Mouse (Mus musculus): ENCODE measurements around the gene Ppp2r2c.

The Ppp2r2c gene

DNA sequence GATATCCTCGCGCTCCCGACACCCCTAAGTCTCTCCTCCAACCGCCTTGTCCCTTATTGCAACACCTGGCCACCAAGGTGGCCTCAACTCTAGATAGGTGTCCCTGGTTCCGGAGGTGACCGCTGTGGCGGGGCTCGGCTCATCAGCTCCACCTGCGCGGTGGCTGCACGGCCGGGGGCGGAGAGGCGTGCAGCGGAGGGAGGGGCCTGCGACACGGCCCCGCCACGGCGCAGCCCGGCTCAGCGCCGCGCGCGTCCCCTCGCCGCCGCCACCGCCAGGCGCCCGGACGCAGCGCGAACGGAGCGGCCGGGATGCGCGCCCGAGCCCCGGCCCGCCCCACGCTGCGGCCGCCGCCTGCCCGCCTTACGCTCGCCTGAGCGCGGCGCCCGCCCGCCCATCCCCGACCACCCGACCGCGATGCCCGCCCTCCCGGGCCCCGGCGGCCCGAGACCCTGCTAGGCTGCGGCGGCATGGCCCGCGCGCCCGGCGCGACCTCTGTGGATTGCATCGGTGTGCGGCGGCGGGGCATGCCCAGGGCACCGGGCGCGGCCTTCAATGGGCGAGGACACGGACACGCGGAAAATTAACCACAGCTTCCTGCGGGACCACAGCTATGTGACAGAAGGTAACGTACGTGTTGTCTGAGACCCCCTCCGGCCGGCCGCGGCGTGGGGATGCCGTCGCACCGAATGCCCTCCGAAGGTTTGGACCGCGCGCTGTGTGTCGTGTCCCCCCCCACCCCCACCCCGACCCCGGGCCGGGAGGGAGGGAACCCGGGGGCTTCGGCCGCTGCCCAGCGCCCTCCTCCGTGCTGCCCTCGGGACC, at the start of gene Ppp2r2c:
Ppp2r2c (plus strand) TSS at position 248 of the 825 bp plus-strand sequence.
- peak; percentile 45 for DNase-seq

- DNase-seq, result no peak
Observed at GRCm38 (mm10) chr5:36819742-36820141, 48.6 kb upstream of the Ppp2r2c start.

DNA sequence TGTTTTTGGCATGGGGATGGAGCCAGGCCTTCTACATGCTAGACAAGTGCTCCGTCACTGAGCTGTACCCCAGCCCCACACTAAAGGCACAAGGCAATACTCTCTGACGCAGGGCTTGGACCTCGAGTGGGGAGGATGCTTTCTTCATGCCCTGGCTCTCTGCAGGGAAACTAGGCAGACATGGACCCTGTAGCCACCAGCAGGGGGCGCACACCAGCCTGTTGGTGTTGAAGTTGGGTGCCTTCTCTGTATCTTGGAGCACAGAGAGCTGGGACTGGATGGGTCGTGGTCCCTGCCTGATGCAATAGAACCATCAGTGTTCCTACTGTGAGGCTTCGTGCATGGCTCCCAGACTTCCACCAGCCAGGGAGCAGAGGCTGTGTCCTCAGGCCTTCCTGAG, 48.2 kb upstream of the Ppp2r2c start:
- peak; percentile 66 for DNase-seq

DNA sequence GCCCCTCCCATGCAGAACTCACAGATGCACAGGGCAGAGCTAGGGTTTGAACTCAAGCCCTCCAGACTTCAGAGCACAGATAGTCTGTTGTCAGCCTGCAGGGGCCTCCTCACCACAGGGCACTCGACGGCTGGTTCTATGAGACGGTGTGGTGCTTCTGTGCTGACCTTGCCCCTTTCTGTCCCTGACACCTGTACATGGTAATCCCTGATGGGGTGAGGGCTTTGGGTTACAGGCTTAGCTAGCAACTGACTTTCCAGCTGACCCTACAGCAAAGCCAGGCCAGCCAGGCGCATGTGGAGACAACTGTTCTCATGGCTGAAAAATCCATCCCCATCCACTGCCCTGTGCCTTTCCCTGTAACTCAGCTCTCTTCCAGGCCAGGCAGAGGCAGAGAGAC, 45.4 kb upstream of the Ppp2r2c start:
- DNase-seq, result no peak

DNA sequence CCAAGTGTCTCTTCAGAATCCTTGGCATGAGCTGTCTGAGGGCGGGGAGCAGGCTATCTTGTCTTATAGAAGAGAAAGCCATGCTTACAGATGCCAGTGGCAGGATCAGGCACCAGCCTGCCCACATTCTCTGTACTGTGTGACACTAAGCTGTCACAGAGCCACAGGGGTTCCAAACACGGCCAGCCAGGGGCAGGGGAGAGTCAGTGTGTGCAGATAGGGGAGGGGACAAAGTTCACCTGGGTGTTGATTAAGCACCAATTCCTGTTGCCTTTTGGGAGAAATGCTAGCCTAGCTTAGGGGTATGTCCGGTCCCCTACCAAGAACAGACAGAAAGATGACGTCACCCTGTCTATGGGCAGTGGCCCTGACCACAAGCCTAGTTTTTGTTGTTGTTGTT, 39.2 kb upstream of the Ppp2r2c start:
- DNase-seq, result no peak

GRCm38 (mm10) chr5:36829913-36830879, 38.1 kb upstream of the Ppp2r2c start, which contains the start of gene Man2b2:
TSS of gene Man2b2 (minus strand) at chr5:36830653.
- peak; percentile 94 for DNase-seq

DNA sequence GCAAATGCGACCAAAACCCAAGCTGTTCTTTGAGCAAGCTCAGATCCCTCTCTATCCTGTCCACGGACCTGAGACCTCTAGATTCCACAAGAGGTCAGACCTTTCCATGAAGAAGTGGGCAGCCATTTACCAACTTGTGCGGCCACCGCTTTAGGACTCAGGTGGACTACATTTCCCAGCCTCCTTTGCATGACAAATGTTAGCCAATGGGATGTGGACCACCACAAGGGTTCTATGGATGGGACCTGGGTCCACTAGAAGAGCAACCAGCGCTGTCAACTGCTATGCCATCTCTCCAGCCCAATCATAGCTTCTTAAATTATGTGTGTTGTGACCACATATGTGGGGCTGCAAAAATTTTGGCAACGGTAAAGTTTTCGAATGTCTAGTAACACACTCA, 37.0 kb upstream of the Ppp2r2c start:
- DNase-seq, result peak; percentile 56

DNA sequence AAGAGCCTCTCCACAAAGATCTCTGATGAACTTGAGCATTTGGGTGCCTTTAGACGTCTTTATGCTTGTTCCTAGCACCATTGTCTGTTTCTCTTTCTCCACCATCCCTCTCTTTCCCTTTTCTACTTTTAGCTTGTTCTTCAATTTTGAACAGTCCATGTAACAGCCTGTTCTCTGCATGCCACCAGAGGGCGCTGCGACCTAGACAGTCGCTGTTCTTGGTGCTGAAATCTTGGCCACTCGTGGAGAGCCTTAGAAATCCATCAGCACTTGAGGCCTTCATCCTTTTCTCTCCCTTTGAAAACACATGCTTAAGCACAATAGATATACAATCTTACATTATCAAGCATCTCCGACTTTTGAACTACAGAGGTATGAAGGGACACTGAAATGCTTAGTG, 32.4 kb upstream of the Ppp2r2c start:
- peak; percentile 83 for DNase-seq

DNA sequence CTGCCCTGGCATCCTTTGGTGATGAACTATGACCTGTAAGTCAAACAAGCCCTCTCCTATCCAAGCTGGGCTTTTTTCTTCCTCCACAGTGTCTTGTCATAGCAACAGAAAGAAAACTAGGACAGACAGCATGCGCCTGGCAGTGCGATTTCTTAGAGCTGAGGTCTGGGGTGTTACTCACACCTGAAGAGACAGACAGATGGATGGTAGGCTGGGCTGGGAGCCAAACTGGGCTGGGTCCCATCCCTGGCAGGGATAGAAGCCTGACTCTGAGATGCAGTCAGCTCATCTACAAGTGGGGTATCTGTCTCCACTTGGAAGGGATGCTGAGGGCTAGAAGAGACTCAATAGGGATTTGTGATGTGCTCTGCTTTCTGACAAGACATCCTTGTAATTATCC, 29.3 kb upstream of the Ppp2r2c start:
- DNase-seq, result no peak

- DNase-seq, result no peak
Observed at GRCm38 (mm10) chr5:36839602-36840001, 28.7 kb upstream of the Ppp2r2c start.

DNA sequence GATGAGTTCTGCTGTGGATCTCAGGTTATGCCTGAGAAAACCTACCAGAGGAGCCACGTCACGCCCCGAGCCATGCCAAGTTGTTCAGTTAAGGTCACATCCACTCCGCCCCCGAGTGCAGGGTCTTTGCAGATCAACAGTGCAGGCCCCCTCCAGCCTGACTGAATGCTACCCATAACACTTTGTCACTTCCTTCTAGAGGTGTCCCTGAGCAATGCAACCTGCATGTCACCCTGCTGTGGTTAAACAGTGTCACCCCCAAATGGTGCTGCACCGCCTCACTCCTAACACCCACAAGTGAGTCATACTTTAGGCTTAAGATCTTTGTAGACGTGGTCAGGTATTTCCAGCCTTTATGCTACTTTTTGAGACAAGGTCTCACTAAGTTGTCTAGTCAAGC, 28.2 kb upstream of the Ppp2r2c start:
- no peak for DNase-seq

DNA sequence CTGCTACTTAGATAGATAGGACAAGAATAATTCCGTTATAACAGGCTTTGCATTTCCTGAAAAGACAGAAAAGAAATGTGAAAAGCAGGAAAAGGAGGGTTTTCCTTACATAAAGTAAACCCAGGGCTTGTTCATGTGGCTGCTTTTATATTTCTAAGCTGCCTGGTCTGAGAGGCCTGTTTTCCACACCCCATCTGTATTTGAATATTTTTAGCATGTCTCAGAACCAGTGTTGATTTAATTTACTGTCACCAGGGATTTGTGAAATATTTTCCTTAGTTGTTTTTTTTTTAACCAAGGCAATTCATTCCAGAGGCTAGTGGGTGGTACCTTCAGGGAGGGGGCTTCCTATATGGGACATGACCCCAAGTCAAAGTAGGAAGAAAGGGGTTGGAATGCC, 26.6 kb upstream of the Ppp2r2c start:
- no peak for DNase-seq

- peak; percentile 37 for DNase-seq
Observed at GRCm38 (mm10) chr5:36844490-36844889, 23.8 kb upstream of the Ppp2r2c start.

- no peak for DNase-seq
Observed at GRCm38 (mm10) chr5:36851572-36851971, 16.7 kb upstream of the Ppp2r2c start.

- no peak for DNase-seq
Observed at GRCm38 (mm10) chr5:36855180-36855579, 13.1 kb upstream of the Ppp2r2c start.

DNA sequence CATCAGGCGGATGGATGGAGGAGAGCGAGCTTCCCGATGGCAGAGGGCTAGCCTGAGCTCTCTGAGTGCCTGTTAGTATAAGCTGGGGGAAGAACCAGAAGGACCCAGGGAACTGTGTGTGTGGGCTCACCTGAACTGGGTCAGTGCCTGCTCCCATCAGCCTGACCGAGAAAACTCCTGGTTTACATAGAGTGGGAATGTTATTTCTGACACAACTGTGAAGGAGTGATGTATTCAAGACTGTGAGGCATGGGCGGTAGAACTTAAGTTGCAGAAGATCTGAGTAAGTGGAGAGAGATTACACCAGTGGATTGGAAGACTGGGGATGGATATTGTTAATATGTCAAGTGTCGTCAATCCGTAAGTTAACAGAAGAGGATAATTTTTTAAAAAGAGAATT, 11.8 kb upstream of the Ppp2r2c start:
- no peak for DNase-seq

- no peak for DNase-seq
Observed at GRCm38 (mm10) chr5:36857546-36857945, 10.8 kb upstream of the Ppp2r2c start.

DNA sequence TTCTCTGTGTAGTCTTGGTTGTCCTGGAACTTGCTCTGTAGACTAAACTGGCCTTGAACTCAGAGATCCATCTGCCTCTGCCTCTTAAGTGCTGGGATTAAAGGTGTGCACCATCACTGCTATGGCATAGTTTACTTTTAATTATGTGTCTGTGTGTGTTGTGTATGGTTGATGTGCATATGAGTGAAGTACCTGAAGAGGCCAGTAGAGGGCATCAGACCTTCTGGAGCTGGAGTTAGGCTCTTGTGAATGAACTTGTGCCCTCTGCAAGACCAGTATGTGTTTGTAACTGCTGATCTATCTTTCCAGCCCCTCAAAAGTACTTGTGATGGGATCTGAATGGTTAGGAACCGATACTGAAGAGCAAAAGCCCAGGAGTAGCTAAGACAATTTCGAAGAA, 7.2 kb upstream of the Ppp2r2c start:
- DNase-seq, result peak; percentile 50

- DNase-seq, result no peak
Observed at GRCm38 (mm10) chr5:36866701-36867250, 1.5 kb upstream of the Ppp2r2c start.

- DNase-seq, result no peak
Observed at GRCm38 (mm10) chr5:36867561-36867960, 752 bp upstream of the Ppp2r2c start.

- no peak for DNase-seq
Observed at GRCm38 (mm10) chr5:36869186-36869577, 869 bp downstream of the Ppp2r2c start.

DNA sequence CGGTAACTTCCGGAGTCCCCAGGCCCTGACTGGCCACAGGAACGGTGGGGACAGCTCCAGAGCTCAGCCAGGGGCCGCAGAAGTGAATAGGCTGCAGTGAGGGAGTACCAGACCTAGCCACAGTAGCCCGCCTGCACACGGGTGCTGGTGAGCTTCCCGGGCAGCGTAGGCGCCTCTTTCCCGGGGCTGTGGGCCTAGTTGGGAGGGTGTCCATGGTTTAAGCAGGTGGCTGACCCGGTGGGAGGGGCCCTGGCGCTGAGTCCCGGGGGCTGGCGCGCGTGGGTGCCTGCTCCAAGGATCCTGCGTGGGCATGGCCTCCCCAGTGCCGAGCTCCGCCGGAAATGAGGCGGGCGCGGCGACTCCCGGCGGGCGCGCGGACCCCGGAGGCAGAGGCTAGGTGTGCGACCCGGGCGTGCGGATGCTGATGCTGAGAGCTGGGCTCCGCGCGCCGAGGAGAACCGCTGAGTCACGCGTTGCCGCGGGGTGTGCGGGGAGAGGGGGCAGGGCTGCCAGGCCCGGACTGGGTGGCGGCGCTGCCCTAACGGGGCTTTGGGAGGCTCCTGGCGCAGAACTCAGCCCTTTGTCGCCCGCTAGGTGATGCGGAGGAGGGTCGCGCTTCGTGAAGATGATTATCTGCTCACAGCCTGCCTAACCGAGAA, 1.4 kb downstream of the Ppp2r2c start:
- DNase-seq, result peak; percentile 63

GRCm38 (mm10) chr5:36870916-36871315, 2.6 kb downstream of the Ppp2r2c start:
- no peak for DNase-seq

Data from retina, postnatal 1 day (tissue).